Mouse (Mus musculus): ENCODE measurements around the gene Lama2. TPM values are rescaled to one million over a fixed set of nuclear protein-coding genes. Genes with fewer than 3 reads are reported as not detected.

Gene Lama2
- polyA plus RNA-seq, 1 experiment = 2.6 TPM

GRCm38 (mm10) chr10:27198443-27198842 is 421.1 kb downstream of the Lama2 start:
- WGBS = 19% methylated on average over 1 of the region's 1 CpGs
- DNase-seq (ENCODE audit: low read depth, low spot score) = no peak

GRCm38 (mm10) chr10:27193986-27194908 is 425.3 kb downstream of the Lama2 start:
- WGBS = 90% methylated on average over 8 of the region's 8 CpGs
- DNase-seq (ENCODE audit: low read depth, low spot score) = no peak

GRCm38 (mm10) chr10:27188630-27189365 is 430.8 kb downstream of the Lama2 start:
- WGBS = 88% methylated on average over 9 of the region's 9 CpGs
- no peak for DNase-seq (ENCODE audit: low read depth, low spot score)

- WGBS = 90% methylated on average over 5 of the region's 5 CpGs
- no peak for DNase-seq (ENCODE audit: low read depth, low spot score)
Measured at GRCm38 (mm10) chr10:27184185-27184584, 435.4 kb downstream of the Lama2 start.

DNA sequence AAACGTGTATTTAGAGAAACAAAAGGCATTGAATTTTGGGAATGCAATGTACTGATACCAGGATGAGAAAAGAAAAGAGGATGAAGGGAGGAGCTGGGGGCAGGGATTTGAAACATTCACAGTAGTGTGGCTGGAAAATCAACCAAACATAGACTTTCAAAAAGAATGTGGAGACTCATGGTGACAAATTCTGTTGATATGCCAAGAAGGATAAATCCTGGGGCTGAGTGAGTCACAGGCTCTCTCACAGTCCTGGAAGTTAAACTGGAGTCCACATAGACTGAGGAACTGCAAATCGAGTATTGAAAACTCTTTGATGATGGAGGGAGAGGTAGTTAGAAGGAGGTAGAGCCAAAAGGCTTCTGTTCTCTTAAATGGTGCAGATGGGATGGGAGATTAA is 445.3 kb downstream of the Lama2 start:
- WGBS = 53% methylated on average over 2 of the region's 2 CpGs
- no peak for DNase-seq (ENCODE audit: low read depth, low spot score)

DNA sequence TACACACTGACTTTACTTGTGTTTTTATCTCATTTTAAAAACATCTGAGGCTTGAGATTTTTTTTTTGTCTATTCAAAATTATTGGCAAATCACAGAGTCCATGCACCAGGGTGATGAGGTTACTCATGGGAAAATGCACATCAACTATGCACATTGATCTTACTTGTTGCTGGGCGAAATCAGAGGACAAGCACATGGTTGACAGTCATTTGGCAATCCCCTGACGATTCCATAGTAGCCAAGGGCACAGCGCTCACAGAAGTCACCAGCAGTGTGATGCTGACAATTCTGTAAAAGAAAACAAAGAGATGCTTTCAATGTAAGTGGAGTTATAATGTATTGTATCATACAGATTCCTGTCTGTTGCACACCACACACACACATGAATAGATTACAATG is 454.8 kb downstream of the Lama2 start:
- WGBS = 76% methylated on average over 3 of the region's 3 CpGs
- no peak for DNase-seq (ENCODE audit: low read depth, low spot score)

DNA sequence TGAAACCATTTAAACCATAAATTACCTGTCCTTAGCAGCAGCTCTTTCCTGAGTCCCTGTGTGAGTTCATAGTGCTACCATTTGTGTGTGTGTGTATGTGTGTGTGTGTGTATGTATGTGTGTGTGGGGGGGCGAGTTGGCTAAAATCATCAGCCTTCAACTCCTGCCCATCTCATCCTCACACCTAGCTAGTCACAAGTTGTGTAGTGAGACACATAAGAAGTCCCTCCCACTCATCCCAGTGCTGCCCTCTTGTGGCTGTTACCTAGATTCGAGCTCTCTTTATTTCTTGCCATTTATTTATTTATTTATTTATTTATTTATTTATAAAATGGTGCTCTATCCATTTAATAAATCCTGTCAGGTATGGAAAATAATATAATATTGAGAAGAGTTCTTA is 457.2 kb downstream of the Lama2 start:
- WGBS = 78% methylated on average over 2 of the region's 2 CpGs
- no peak for DNase-seq (ENCODE audit: low read depth, low spot score)

DNA sequence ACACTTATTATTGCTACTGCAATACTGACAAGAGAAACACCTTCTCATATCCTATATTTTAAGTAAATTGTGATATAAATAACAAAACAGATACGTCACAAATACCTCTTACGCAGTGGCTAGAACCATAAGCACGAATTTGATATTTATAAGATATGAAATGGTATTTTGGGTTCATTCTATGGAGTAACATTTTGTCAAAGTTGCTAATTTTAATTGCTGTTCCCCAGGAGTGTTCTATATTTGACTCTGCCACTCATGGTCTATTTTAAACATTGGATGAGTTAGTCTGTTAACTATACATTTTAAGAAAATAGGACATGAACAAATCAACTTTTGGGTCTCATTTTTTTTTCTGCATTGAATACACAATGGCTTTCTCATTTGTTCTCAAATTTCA is 469.3 kb downstream of the Lama2 start:
- WGBS = 87% methylated on average over 3 of the region's 3 CpGs
- no peak for DNase-seq (ENCODE audit: low read depth, low spot score)

GRCm38 (mm10) chr10:27140422-27140821 is 479.1 kb downstream of the Lama2 start:
- WGBS = 26% methylated on average over 3 of the region's 3 CpGs

DNA sequence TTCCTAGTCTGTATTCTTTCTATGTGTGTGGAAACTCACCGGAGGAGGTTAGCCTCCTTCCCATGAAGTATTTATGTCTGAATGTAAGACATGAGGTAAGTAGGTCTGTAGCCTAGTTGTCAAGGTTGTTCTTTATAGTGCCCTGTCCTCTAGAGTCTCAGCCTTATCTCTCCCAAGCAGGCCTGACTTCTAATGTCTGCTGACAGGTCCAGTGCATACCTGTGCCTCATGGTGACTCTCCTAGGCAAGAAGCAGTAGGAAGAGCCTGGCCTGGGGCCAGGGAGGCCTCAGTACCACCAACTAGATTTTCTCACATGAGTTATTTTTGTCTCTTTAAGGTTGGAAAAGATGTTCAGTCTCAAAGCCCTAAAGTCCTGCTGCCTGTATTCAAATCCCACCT is 483.8 kb downstream of the Lama2 start:
- DNase-seq (ENCODE audit: low read depth, low spot score) = no peak
- 92% methylated on average over 1 of the region's 1 CpGs for WGBS

More at GRCm38 (mm10) chr10:27140422-27140821, 479.1 kb downstream of the Lama2 start:
- DNase-seq (ENCODE audit: low read depth, low spot score) = no peak

- WGBS = 2% methylated on average over 1 of the region's 1 CpGs
- peak; percentile 3 for DNase-seq (ENCODE audit: low read depth, low spot score)
Measured at GRCm38 (mm10) chr10:27133135-27133534, 486.4 kb downstream of the Lama2 start.

DNA sequence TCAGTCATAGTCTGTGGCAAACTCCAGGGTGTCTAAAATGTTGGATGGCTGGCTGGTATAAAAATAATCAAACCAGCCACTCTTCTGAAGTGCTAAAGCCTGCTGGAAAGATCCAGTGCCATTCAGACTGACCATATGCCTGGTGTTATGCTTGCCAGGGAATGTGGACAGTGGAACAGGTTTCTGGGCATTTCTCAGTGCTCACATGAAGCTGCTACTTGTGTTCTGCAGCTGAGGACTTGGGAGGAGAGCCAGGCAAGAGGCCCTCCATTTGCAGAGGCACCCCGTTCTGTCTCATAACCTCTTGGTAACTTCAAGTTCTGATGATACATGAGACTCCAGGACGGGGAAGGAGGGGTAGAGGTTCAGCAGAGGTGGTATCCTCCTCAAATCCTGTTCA is 492.1 kb downstream of the Lama2 start:
- DNase-seq (ENCODE audit: low read depth, low spot score) = no peak
- WGBS = 69% methylated on average over 2 of the region's 2 CpGs

GRCm38 (mm10) chr10:27123763-27124162 is 495.8 kb downstream of the Lama2 start:
- WGBS = 70% methylated on average over 5 of the region's 5 CpGs
- no peak for DNase-seq (ENCODE audit: low read depth, low spot score)

- no peak for DNase-seq (ENCODE audit: low read depth, low spot score)
- 81% methylated on average over 3 of the region's 3 CpGs for WGBS
Measured at GRCm38 (mm10) chr10:27117815-27118214, 501.7 kb downstream of the Lama2 start.

- 76% methylated on average over 2 of the region's 2 CpGs for WGBS
Measured at GRCm38 (mm10) chr10:27116938-27117647, 502.5 kb downstream of the Lama2 start.

GRCm38 (mm10) chr10:27114131-27114530 is 505.4 kb downstream of the Lama2 start:
- no peak for DNase-seq (ENCODE audit: low read depth, low spot score)
- 88% methylated on average over 3 of the region's 3 CpGs for WGBS

More at GRCm38 (mm10) chr10:27116938-27117647, 502.5 kb downstream of the Lama2 start:
- no peak for DNase-seq (ENCODE audit: low read depth, low spot score)

- 75% methylated on average over 5 of the region's 5 CpGs for WGBS
- DNase-seq (ENCODE audit: low read depth, low spot score) = no peak
Measured at GRCm38 (mm10) chr10:27103811-27104210, 515.7 kb downstream of the Lama2 start.

DNA sequence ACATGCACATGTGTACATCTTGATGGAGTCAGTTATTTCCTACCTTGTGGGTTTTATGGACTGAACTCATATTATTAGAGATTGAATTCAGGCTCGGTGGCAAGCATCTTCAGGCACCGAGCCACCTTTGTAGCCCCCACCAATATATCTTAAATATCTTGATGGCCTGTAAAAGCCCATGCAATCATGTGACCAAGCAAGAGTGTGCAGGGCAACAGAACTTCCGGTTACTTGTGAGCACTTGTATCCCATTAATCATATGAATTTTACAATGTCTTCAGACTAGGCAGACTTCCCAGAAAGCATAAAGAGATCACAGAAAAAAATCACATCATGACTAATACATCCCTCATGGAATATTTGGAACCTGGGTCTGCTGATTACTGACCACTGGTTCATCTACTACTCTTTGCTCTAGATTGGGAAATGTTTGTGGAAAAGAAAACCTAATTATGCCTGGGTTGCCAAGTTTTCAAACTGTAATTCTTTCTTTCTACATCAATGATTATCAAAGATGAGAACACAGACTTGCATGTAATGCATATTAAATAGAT is 517.7 kb downstream of the Lama2 start:
- WGBS = 74% methylated on average over 3 of the region's 3 CpGs

GRCm38 (mm10) chr10:27077113-27077512 is 542.4 kb downstream of the Lama2 start:
- DNase-seq (ENCODE audit: low read depth, low spot score) = no peak
- WGBS = 90% methylated on average over 2 of the region's 2 CpGs

More for the DNA sequence above, 517.7 kb downstream of the Lama2 start:
- no peak for DNase-seq (ENCODE audit: low read depth, low spot score)

Data from large intestine, adult 2 months (tissue).